Mouse (Mus musculus) B cell, adult 2 months (primary cell): ENCODE results near the gene Hps5.

Experiments
- DNase-seq, 2 experiments: peaks; one replicate each; pipeline ENCODE4 v3.0.0; 2022

The Hps5 gene

DNA sequence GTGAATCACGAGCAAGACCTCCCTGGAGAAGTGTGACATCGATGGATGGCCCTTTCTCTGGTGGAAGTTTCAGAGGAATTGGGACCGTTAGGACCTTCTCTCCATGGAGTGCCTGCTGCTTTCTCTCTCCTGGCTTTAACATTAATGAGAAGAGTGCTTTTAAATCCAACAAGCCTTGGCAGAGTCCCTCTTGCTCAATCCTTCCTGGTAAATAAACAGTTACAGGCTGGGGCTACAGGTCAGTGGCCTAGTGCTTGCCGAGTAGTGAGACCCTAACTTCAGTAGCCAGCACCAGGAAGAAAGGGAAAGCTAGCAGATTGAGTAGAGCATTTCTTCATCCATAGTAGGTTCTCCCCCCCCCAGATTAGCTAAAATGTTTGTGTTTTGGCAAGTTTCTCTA, 63.4 kb downstream of the Hps5 start, which contains the start of gene Saa4:
Saa4 (minus strand) TSS at position 146 of the 400 bp plus-strand sequence.
- no peak for DNase-seq

DNA sequence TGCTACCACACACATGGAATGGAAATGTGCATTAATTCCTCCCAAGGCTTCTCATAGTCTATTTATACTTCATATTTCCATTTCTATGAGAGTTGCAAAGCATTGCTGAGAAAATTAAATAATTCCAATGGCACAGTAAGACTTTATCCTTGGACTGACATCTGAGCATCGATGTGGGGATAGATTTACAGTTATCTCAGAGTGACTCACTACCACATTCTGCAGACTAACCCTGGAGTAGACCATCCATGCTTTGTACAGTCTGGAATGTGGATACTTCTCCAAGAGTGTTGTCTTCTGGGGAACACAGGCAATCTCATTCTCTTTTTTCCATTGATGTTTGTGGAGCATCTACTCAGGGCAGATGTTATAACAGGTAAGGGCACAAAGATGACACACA, 68.3 kb downstream of the Hps5 start:
- DNase-seq, result no peak

DNA sequence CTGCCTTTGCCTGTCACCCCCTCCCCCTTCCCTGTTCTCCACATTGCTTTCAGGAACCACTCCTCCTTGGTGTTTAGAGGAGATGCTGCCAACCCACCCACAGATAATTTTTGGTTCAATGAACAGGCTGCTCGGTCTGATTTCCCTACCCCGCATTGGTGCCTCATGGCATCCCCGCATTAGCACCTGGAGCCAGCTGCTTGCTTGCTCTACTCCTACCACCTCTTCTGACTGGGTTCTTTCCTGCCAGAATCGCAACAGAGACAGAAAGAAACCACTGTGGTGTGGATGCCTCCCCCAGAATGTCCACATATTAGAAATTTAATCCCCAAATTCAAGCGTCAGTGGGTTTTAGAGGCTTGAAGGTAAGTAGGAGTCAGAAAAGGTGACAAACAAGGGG, 71.5 kb downstream of the Hps5 start:
- DNase-seq, result peak in 1 of 2 experiments; percentile 21

DNA sequence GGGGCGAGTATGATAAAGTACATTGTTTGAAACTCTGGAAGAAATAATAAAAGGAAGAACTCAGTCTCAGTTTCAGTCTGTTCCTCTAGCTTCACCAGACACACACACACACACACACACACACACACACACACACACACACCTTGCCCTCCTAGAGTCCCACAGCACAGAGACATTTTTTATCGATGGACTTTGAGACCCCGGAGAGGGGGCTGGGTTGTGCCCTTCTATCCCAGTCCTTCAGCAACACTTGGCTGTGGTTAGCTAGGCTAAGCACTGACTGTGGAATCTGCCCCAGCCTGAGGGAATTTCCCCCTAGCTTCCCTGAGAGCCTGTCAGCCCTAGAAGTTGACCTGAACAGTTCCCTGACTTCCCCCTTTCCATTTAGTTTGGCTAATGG, 72.0 kb downstream of the Hps5 start:
- DNase-seq, result no peak

DNA sequence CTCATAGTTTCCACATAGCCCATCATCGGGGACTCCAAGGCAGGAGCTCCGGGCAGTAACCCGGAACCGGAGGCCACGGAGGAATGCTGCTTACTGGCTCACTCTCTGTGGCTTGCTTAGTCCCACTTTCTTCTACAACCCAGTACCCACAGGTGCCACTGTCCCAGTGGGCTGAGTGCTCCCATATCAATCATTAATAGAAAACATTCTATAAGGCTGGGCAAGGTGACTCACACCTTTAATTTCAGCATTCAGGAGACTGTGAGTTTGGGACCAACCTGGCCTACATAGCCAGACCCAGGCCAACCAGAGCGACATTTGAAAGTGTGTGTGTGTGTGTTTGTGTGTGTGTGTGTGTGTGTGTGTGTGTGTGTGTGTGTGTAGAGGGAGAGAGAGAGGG, 72.5 kb downstream of the Hps5 start:
- no peak for DNase-seq

DNA sequence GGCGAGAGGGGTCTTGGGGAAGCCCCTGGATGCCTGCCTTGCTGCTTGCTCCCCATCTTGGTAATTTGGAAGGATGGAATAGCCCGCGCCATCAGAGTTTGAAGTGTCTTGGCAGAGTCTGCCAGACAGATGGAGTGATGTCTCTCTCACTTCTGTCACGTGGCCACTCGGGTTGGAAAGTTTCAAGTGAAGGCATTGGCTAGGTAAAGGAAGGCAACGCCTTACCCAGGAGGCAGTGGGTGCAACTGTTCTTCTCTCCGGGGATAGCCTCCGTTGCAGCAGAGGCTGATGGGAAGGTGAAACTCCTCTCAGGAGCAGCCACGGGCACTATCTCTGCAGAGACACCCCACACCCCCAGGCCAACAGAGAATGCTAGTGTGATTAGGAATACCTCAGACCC, 75.4 kb downstream of the Hps5 start:
- no peak for DNase-seq

DNA sequence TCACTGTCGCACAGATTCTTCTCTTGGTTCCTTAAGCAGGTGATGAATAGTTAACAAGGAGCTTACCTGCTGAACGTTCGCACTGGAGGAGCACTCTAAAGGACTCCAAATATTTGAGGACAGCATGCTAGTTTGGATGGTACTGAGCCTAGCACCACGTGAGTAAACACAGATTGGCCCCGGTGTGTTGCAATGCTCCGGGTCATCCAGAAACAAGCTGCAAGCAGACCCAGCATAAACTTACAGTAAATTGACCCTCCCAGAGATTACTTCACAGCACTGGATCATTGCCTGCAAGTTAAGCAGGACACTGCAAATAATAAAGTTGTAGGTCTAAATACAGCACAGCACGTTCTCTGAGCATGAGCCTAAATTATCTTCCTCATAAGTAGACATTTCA, 76.3 kb downstream of the Hps5 start:
- no peak for DNase-seq

DNA sequence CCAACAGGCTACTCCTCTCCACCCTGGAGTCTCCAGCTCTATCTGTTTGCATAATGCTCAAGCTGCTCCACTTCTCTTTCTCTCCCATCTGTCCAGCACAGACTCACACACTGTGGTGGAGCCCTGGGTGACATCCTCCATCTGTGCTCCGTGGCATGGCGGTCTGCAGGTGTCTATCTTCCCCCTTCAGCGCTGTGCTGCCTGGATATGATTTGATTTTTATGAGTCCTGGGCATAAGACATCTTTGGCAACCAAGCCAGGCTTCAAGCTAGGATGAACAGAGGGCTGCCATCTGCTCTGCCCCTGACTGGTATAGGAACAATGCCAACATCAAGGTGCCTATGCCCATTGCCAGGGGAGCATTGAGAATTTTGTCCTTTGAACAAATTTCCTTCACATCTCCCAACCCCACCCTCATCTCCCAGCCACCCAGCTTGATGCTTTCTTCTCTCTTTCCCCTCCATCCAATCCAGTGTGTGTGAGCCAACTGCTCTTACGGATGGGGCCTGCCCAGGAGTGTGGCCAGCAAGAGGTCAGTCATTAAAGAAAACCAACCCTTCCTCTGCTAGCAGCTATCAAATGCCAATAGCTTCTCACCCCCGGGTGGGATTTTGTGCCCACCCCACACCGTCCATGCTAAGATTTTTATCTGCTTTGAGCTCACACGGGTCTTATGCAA, 77.1 kb downstream of the Hps5 start:
- DNase-seq, result no peak

DNA sequence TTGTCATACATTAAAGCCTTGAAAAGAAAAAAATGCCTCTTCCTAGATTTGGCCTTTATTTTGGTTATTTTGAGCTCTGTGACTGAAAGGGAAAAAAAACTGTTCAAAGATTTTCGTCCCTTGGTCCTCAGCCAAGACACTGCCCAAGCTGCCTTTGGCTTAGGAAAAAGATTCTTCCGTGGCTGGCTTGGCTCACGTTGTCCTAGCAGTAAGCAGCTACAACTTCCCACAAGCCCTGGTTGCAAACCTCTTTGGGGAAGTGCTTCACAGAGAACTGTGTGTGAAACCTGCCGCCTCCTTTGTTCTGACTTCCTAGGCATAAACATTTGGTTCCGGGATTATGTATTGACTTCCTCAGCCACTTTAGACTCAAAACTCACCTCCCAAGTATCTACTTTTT, 79.0 kb downstream of the Hps5 start:
- no peak for DNase-seq

DNA sequence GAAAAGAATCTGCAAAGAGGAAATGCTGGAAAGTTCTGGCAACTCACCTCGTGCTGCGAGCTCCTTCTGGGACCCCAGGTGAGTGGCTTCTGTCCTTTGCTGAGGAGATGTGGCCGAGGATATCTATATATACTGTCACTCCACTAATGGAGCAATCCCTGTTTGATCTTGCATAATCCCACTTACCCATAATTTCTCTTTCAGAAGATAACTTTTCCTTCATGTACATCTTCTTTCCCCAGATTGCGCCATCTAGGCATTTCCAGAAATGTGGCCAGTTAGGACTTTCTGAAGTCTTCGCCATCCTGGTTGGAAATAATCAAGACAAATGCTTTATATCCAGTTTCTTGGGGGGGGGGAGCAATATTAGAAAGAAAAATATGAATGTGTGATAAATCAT, 80.3 kb downstream of the Hps5 start, which contains the start of gene Saa3:
Saa3 (minus strand) TSS at position 101 of the 400 bp plus-strand sequence.
- DNase-seq, result no peak

DNA sequence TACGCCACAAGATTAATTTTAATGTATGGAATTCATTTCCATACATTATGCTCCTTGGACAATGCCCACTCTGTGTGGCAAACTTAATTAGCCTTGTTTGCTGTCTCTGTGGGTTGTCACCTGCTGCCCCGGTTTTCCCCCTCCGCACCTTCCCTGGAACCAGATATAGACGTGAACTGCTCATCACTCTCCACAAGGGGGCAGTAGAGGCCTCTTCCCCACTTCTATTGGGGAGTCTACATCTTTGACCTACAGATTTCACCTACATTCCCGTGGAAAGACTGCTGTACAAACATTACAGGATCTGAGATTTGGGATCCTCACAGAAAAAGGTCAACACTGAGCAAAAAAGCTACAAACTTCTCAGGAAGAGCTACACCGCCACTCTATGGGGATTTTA, 81.3 kb downstream of the Hps5 start:
- peak; percentile 81 to 83 for DNase-seq

DNA sequence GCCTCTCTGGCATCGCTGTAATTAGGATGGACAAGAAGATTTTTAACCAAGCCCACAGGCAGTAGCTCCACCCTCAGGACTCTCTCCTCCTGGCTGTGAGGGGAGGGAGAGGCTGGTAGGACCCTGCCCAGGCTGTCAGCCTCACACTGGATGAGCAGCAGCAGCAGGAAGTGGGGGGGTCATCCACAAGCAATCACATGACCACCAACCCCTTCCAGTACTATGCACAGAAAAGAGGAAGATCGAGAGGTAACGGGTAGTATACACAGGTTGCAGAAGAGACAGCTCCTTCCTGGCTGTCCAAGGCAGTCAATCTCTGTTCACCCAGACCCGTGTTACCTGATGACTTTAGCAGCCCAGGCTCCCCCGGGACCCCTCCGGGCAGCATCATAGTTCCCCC, 83.6 kb downstream of the Hps5 start:
- DNase-seq, result peak; percentile 39 to 40
